Mouse (Mus musculus) testis, adult 2 months (tissue): ENCODE measurements around the gene Rnf181. TPM values are rescaled to one million over a fixed set of nuclear protein-coding genes. Genes with fewer than 3 reads are reported as not detected.

Experiments
- H3K27ac ChIP-seq: fragments of 200-500 bp; 2 replicates; pipeline ENCODE4 v1.5.1; 2012; ENCODE audit warnings: low read depth, low read length; ENCODE audit not compliant: control insufficient read depth, insufficient read depth
- H3K27me3 ChIP-seq: fragments of 200-500 bp; 2 replicates; pipeline ENCODE4 v1.6.1; 2012; ENCODE audit warnings: mild to moderate bottlenecking, low read length, moderate library complexity; ENCODE audit not compliant: control insufficient read depth, insufficient read depth
- H3K36me3 ChIP-seq: fragments of 200-500 bp; 2 replicates; pipeline ENCODE4 v1.6.1; 2012; ENCODE audit warnings: mild to moderate bottlenecking, low read length; ENCODE audit not compliant: control insufficient read depth, insufficient read depth
- H3K4me1 ChIP-seq: fragments of 200-500 bp; 2 replicates; pipeline ENCODE4 v1.6.1; 2012; ENCODE audit warnings: low read length; ENCODE audit not compliant: control insufficient read depth, insufficient read depth
- H3K4me3 ChIP-seq: fragments of 200-500 bp; 2 replicates; pipeline ENCODE4 v1.5.1; 2012; ENCODE audit warnings: low read depth, mild to moderate bottlenecking, low read length, moderate library complexity, mixed read lengths; ENCODE audit not compliant: control insufficient read depth
- CTCF ChIP-seq: fragments of 200-500 bp; IDR thresholded peaks from 2 replicates; pipeline ENCODE4 v1.5.1; 2012; ENCODE audit warnings: low read depth, mild to moderate bottlenecking, inconsistent platforms, low read length, moderate library complexity; ENCODE audit not compliant: control insufficient read depth, insufficient read depth, insufficient replicate concordance
- POLR2A ChIP-seq: fragments of 200-500 bp; IDR thresholded peaks from 2 replicates; pipeline ENCODE4 v1.6.1; 2012; ENCODE audit warnings: low read depth, mild to moderate bottlenecking, inconsistent platforms, low read length, moderate library complexity; ENCODE audit not compliant: control insufficient read depth
- polyA plus RNA-seq: library from polyadenylated mRNA; depleted of rRNA; stranded (reverse); fragments of >200 nt; gene quantifications from 2 replicates; pipeline ENCODE4 v1.2.3, GENCODE M21; 2012

Rnf181 gene
- polyA plus RNA-seq, 1 experiment = 298 TPM

DNA sequence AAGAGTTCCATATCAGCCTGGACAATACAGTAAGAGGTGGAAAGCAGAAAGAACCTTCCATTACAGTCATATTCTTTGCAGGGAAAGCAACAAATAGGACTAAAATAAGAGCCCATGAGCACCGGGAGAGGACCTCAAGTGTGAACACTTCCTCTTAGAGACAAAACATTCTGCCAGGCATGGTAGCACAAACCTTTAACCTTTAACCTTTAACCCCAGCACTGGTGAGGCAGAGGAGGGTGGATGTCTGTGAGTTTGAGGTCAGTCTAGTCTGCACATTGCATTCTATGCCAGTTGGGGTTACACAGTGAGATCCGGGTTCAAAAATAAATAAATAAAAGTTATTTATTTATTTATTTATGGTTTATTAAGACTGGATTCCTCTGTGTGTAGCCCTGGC is 26.3 kb downstream of the Rnf181 start:
- Histone ChIP-seq H3K36me3 (peaks cover 3% of the 10 kb centered on the region), H3K4me1 (no peaks in the 10 kb centered on the region; the same call in 1 of the 2 replicates), H3K27ac (no peak overlapping the region), H3K4me3 (no peak overlapping the region), H3K27me3 (no peaks in the 10 kb centered on the region)
- no peak for TF ChIP-seq POLR2A
- no peak for TF ChIP-seq CTCF

DNA sequence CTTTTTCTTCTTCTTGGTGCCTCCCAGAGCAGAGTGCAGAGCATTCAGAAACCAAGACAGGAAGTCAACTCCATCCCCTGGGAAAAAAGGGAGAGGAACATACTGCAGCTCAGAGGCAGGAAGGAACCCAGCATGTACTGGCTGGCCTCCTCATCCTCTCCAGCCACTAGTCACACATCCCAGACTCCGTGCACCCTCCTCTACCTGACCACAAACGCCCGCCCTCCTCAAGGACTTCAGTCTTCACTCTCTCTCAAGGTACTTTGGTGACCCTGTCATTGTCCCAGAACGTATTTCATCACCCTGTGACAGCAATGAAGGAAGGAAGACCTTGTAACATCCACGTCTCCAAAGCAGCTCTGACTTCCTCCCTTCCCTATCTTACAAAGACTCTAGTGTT is 33.6 kb downstream of the Rnf181 start:
- peaks cover 8% of the 10 kb centered on the region for H3K36me3 ChIP-seq
- no peaks in the 10 kb centered on the region for H3K4me1 ChIP-seq
- H3K27ac ChIP-seq = no peak overlapping the region
- no peak for TF ChIP-seq CTCF
- TF ChIP-seq POLR2A = no peak
- H3K27me3 ChIP-seq = no peaks in the 10 kb centered on the region
- no peak overlapping the region for H3K4me3 ChIP-seq

DNA sequence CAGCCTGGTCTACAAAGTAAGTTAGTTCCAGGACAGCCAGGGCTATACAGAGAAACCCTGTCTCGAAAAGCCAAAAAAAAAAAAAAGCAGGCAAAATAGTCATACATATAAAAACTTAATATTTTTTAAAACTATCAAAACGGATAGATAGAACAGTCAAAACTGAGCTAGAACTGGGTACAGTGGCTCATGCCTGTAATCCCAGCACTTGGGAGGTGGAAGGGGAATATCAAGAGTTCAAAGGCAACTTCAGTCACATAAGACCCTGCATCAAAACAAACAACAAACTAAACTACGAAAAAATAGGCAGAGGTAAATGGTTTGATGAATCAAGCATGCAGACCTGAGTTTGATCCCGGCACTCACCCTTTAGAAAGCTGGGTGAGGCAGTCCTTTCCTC is 36.6 kb downstream of the Rnf181 start:
- H3K4me1 ChIP-seq = no peaks in the 10 kb centered on the region
- no peaks in the 10 kb centered on the region for H3K27me3 ChIP-seq
- peaks cover 11% of the 10 kb centered on the region for H3K36me3 ChIP-seq
- no peak overlapping the region for H3K4me3 ChIP-seq
- no peak for TF ChIP-seq CTCF
- no peak for TF ChIP-seq POLR2A
- no peak overlapping the region for H3K27ac ChIP-seq

DNA sequence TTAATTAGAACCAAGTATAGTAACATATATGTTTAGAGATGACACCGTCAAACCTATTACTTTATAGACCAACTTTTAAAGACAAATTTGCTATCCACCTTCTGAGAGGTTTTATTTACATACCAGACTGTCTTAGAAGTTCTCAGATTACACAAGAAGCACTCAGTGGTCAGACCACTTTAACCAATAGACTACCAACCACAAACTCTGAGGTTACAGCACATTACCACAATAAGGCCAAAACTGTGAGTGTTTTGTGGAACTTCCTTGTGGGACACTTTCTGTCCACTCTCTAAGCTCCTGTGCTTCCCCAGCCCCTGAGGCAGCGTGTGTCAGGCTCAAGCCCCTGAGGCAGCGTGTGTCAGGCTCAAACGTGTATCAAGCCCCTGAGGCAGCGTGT is 37.7 kb downstream of the Rnf181 start:
- H3K4me1 ChIP-seq = no peaks in the 10 kb centered on the region
- no peaks in the 10 kb centered on the region for H3K27me3 ChIP-seq
- H3K36me3 ChIP-seq = peaks cover 11% of the 10 kb centered on the region
- H3K27ac ChIP-seq = no peak overlapping the region
- no peak overlapping the region for H3K4me3 ChIP-seq
- TF ChIP-seq CTCF = no peak
- TF ChIP-seq POLR2A = no peak

DNA sequence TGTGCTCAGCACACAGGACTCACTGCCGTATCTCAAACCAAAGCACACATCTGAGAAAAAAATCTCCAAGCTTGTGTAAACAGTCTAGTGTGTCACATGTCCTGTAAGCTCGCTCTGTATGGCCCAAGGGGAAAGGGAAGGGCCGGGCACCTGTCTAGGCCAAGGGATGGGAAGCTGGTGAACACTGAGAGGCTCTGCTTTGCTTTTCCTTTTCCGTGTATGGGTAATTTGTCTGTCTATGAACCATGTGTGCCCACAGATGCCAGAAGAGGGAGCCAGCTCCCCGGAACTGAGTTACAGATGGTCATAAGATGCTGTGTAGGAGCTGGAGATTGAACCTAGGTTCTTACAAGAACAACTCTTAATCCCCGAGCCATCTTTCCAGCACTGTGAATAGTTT is 40.5 kb downstream of the Rnf181 start:
- Histone ChIP-seq H3K27ac (no peak overlapping the region), H3K4me3 (no peak overlapping the region), H3K36me3 (peaks cover 11% of the 10 kb centered on the region), H3K4me1 (no peaks in the 10 kb centered on the region), H3K27me3 (no peaks in the 10 kb centered on the region)
- TF ChIP-seq POLR2A = no peak
- TF ChIP-seq CTCF = no peak

DNA sequence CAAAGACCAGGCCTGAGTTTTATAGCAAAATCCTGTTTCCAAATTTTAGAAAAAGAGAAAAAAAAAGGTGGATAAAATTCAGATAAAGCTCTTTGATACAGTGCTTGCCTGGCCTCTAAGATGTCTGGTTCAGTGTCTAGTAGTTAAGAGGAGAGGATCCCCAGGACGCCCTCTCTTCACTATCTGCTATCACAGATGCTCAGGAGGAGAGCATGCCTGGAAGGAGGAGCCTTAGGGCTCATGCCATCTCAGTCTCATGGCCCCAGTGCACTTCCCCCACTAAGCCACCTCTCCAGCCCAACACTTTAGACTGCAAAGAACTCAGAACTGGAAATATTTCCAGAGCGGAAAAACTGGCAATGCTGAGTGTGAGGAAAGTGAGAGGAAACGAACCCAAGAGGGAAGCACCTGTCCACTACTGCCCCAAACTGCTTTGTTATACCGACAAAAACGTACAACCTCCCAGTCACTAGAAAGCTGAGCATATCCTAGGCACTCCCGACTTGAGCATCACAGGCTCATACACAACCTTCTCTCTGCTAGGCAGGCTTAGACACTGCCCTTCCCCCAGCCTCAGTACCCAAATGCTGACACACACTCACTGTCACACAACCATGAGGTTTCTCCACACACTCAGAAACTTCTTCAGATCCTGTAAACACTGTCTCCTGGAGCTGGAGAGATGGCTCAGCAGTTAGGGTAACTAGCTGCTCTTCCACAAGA is 42.8 kb downstream of the Rnf181 start:
- Histone ChIP-seq H3K4me3 (no peak overlapping the region), H3K27me3 (no peaks in the 10 kb centered on the region), H3K4me1 (no peaks in the 10 kb centered on the region), H3K36me3 (peaks cover 18% of the 10 kb centered on the region), H3K27ac (no peak overlapping the region)
- TF ChIP-seq CTCF (no peak), POLR2A (no peak)

DNA sequence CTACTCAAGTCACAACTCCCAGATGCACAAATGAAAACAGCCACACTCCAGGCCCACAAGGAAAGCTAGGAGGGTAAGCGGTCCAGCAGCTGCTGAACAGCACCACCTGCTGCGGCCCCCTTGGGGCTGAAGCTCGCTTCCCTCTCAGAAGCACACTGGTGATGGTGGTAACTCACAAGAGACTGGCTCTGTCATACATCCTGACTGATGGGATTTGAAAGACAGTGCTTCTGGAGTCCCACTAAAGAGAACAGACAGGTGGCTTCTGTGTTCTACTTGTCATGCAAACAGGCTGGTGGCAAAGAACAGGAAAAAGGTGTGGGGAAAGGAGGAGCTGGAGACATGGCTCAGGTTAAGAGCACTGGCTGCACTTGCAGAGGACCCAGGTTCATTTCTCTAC is 43.8 kb downstream of the Rnf181 start:
- no peak overlapping the region for H3K27ac ChIP-seq
- TF ChIP-seq POLR2A (no peak), CTCF (no peak)
- peaks cover 14% of the 10 kb centered on the region for H3K36me3 ChIP-seq
- H3K27me3 ChIP-seq = no peaks in the 10 kb centered on the region
- H3K4me3 ChIP-seq = no peak overlapping the region
- H3K4me1 ChIP-seq = no peaks in the 10 kb centered on the region
